ENCODE assay signal across 16 mouse cellular contexts in genomic region chr16:32951074-32951473, GRCm38 (mm10). TPM values are rescaled to one million over a fixed set of nuclear protein-coding genes. Genes with fewer than 3 reads are reported as not detected.
DNase-seq lines count a peak whose midpoint lies in the region; ATAC-seq and TF ChIP-seq lines count a peak whose summit lies in the region.
"Had no signal": no experiment of that assay in that cellular context is flagged by ENCODE, and none has a peak within 500 bp of the region (broad histone marks: within the 10 kb centered on the region; RNA-seq: fewer than 3 reads in every experiment).

No protein-coding gene starts in this region.

- TF ChIP-seq POLR2A in brain, embryonic 14.5 days (IDR thresholded peaks at IDR 0.05; ENCODE audit: borderline replicate concordance, extremely low read depth, insufficient read depth, insufficient read length, poor library complexity, severe bottlenecking), result no peak

- no peak overlapping the region for H3K4me2 ChIP-seq in lung, embryonic 14.5 days
- H3K4me2 ChIP-seq: limb, embryonic 13.5 days had no signal

- no peak overlapping the region for H3K27ac ChIP-seq in lung, embryonic 14.5 days (ENCODE audit: low read depth)
- H3K27ac ChIP-seq: heart, embryonic 10.5 days; limb, embryonic 13.5 days had no signal

- no peak overlapping the region for H3K4me3 ChIP-seq in lung, embryonic 14.5 days (ENCODE audit: low read depth, low read length)
- H3K4me3 ChIP-seq in E14TG2a.4 (replicated peaks; ENCODE audit: low read length), result no peak overlapping the region
- H3K4me3 ChIP-seq: erythroblast, embryonic 14.5 days; heart, embryonic 10.5 days; limb, embryonic 13.5 days had no signal

- no peaks in the 10 kb centered on the region for H3K4me1 ChIP-seq in lung, embryonic 14.5 days (ENCODE audit: insufficient read depth)
- peaks cover 14% of the 10 kb centered on the region for H3K4me1 ChIP-seq in E14TG2a.4 (replicated peaks; ENCODE audit: low read depth, low read length)

- TF ChIP-seq CTCF in lung, embryonic 14.5 days (IDR thresholded peaks at IDR 0.05; ENCODE audit: low read depth), result peak; percentile 30; the same call in 1 of the 2 replicates
- TF ChIP-seq CTCF in E14TG2a.4 (conservative IDR thresholded peaks at IDR 0.05; ENCODE audit: low read length), result peak; percentile 86
- peak; percentile 39; the same call in 1 of the 2 replicates for TF ChIP-seq CTCF in brain, embryonic 14.5 days (IDR thresholded peaks at IDR 0.05; ENCODE audit: borderline replicate concordance, extremely low read depth, insufficient read depth, insufficient read length)

- H3K9ac ChIP-seq in lung, embryonic 14.5 days, result no peak overlapping the region
- H3K9ac ChIP-seq: limb, embryonic 13.5 days had no signal

- ATAC-seq in lung, embryonic 14.5 days (ENCODE audit: insufficient read depth), result no peak
- no peak for ATAC-seq in megakaryocyte progenitor cell, adult 5-6 weeks (replicated peaks; ENCODE audit: poor library complexity)

- peak; percentile 74 for DNase-seq in heart, adult 11 months
- no peak for DNase-seq in heart, adult 18-20 months
- DNase-seq in lung, embryonic 14.5 days, result peak; percentile 14
- DNase-seq in lung, postnatal 25 days (ENCODE audit: low spot score), result no peak
- DNase-seq in brain, embryonic 14.5 days (ENCODE audit: low read depth), result no peak
- DNase-seq in spleen, postnatal 14 days (ENCODE audit: low spot score in 2 of 2), result no peak
- DNase-seq: adrenal gland, postnatal 10 days; cerebellum, adult 11-12 months; embryo, embryonic 11 days; kidney, adult 9 months; layer of hippocampus, postnatal 36 days had no signal

- peaks cover 10% of the 10 kb centered on the region for H3K36me3 ChIP-seq in lung, embryonic 14.5 days (ENCODE audit: insufficient read depth)
- peaks cover 9% of the 10 kb centered on the region for H3K36me3 ChIP-seq in E14TG2a.4 (ENCODE audit: insufficient read depth, low read length)

- no peaks in the 10 kb centered on the region for H3K27me3 ChIP-seq in lung, embryonic 14.5 days (ENCODE audit: insufficient read depth, low read length)
- H3K27me3 ChIP-seq in E14TG2a.4 (ENCODE audit: insufficient read depth, low read length), result no peaks in the 10 kb centered on the region
- H3K27me3 ChIP-seq: limb, embryonic 13.5 days had no signal

- H3K9me3 ChIP-seq in lung, embryonic 14.5 days (ENCODE audit: low read depth, low read length), result no peaks in the 10 kb centered on the region
- no peaks in the 10 kb centered on the region for H3K9me3 ChIP-seq in E14TG2a.4 (ENCODE audit: low read length)
- H3K9me3 ChIP-seq: heart, embryonic 10.5 days; limb, embryonic 13.5 days had no signal

- 84% methylated on average over 2 of the region's 2 CpGs for WGBS in lung, embryonic 14.5 days

RNA-seq across cellular contexts. Expression of gene Lrch3, which starts 37.2 kb away (rescaled TPM):
- 10 to 100 TPM; 19.9 to 21.4 TPM for total RNA-seq in heart, adult 18-20 months (2021)
- polyA plus RNA-seq in lung, embryonic 14.5 days (2014; fragmentation: Nextera tagmentation; extraction: Ambion mirVana), result 26.6 and 26.9 TPM in 2 replicates
- 63.0 and 65.4 TPM in 2 replicates for polyA plus RNA-seq in brain, embryonic 14.5 days (2012; rRNA removed)
- total RNA-seq in megakaryocyte progenitor cell, adult 5-6 weeks (2015), result 16.6 and 21.5 TPM in 2 replicates
- 14.5 and 20.2 TPM in 2 replicates for total RNA-seq in megakaryocyte progenitor cell, adult 5-6 weeks (2017)

Comparison
In these comparisons a context has a peak if more than half of its experiments do, and no peak if none do; other contexts are left out.
1. DNase-seq: peak in heart, adult 11 months (single experiment) and lung, embryonic 14.5 days (single experiment); none in heart, adult 18-20 months (0 of 2), lung, postnatal 25 days (single experiment), brain, embryonic 14.5 days (single experiment) and spleen, postnatal 14 days (0 of 2).
2. CTCF ChIP-seq: peak in every context shown above with its lines; median percentile 86 in E14TG2a.4; 39 in brain, embryonic 14.5 days; 30 in lung, embryonic 14.5 days.